Mouse (Mus musculus) liver, postnatal 0 days (tissue): ENCODE measurements around the gene Ampd3.

Experiments
- CTCF ChIP-seq: sonication (generic); IDR thresholded peaks from 2 replicates; pipeline ENCODE4 v1.5.1; 2016; ENCODE audit warnings: antibody characterized with exemption, low read depth
- EP300 ChIP-seq: IDR thresholded peaks from 2 replicates; pipeline ENCODE4 v1.6.1; 2016; ENCODE audit warnings: antibody characterized with exemption, low read depth, mild to moderate bottlenecking

DNA sequence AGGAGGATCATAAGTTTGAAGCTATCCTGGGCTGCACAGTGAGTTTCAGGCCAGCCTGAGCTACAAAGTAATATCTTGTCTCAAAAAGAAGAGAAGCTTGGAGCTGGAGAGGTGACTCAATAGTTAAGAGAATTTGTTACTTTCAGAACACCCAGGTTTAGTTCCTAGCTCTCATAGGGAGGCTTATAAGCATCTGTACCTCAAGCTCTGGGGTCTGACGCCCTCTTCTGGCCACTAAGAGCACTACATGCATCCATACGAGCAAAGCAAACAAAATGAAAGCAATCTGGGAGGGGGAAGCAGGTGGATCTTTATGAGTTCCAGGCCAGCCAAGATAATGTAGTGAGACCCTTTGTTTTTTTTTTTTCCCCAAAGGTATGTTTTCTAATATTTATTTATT lies 31.1 kb upstream of the Ampd3 start:
- TF ChIP-seq CTCF (peak; percentile 46; the same call in 1 of the 2 replicates), EP300 (no peak)
